Mouse (Mus musculus) yolk sac, embryonic 10.5 days (tissue): ENCODE data around the gene Mrgpre.

ENCODE experiments used
- DNase-seq: peaks from one replicate; pipeline ENCODE4 v3.0.0-alpha.2; 2017; ENCODE audit warnings: low spot score

The Mrgpre gene

GRCm38 (mm10) chr7:143776137-143776536, 8.2 kb downstream of the Mrgpre start:
- no peak for DNase-seq

GRCm38 (mm10) chr7:143769461-143769860, 14.8 kb downstream of the Mrgpre start:
- DNase-seq = no peak

- no peak for DNase-seq
Measured at GRCm38 (mm10) chr7:143768267-143768666, 16.0 kb downstream of the Mrgpre start.

GRCm38 (mm10) chr7:143766893-143767292, 17.4 kb downstream of the Mrgpre start, which contains the start of gene Mrgprg:
TSS of gene Mrgprg (minus strand) at chr7:143766993.
- no peak for DNase-seq

GRCm38 (mm10) chr7:143764876-143765530, 19.3 kb downstream of the Mrgpre start:
- no peak for DNase-seq

- no peak for DNase-seq
Measured at GRCm38 (mm10) chr7:143763794-143764193, 20.5 kb downstream of the Mrgpre start.

- no peak for DNase-seq
Measured at GRCm38 (mm10) chr7:143758956-143759355, 25.3 kb downstream of the Mrgpre start.

GRCm38 (mm10) chr7:143757696-143758095, 26.6 kb downstream of the Mrgpre start:
- no peak for DNase-seq

GRCm38 (mm10) chr7:143757027-143757390, 27.3 kb downstream of the Mrgpre start:
- DNase-seq = peak; percentile 45

GRCm38 (mm10) chr7:143756125-143757026, 27.9 kb downstream of the Mrgpre start, which contains the start of gene Osbpl5:
TSS of gene Osbpl5 (minus strand) at chr7:143756985.
- no peak for DNase-seq

GRCm38 (mm10) chr7:143755357-143756124, 28.8 kb downstream of the Mrgpre start:
- DNase-seq = no peak

- DNase-seq = peak; percentile 25
Measured at GRCm38 (mm10) chr7:143753990-143754715, 30.1 kb downstream of the Mrgpre start.

GRCm38 (mm10) chr7:143752606-143753005, 31.7 kb downstream of the Mrgpre start:
- DNase-seq = no peak

- DNase-seq = no peak
Measured at GRCm38 (mm10) chr7:143752056-143752455, 32.2 kb downstream of the Mrgpre start.

- no peak for DNase-seq
Measured at GRCm38 (mm10) chr7:143751380-143751779, 32.9 kb downstream of the Mrgpre start.

- DNase-seq = no peak
Measured at GRCm38 (mm10) chr7:143749045-143749444, 35.3 kb downstream of the Mrgpre start.

- DNase-seq = peak; percentile 66
Measured at GRCm38 (mm10) chr7:143748041-143748868, 36.0 kb downstream of the Mrgpre start.

GRCm38 (mm10) chr7:143740653-143741052, 43.6 kb downstream of the Mrgpre start:
- no peak for DNase-seq

- peak; percentile 73 for DNase-seq
Measured at GRCm38 (mm10) chr7:143739511-143740461, 44.5 kb downstream of the Mrgpre start.

GRCm38 (mm10) chr7:143738601-143739006, 45.7 kb downstream of the Mrgpre start:
- DNase-seq = no peak
